In genomic region chr5:4538572-4538971, GRCm38 (mm10) we compare ENCODE assay signal across 13 mouse cellular contexts.
DNase-seq lines count a peak whose midpoint lies in the region; ATAC-seq and TF ChIP-seq lines count a peak whose summit lies in the region.
"Had no signal": no experiment of that assay in that cellular context is flagged by ENCODE, and none has a peak within 500 bp of the region (broad histone marks: within the 10 kb centered on the region; RNA-seq: fewer than 3 reads in every experiment).

No protein-coding gene starts in this region.

- H3K9ac ChIP-seq in forebrain, postnatal 0 days = no peak overlapping the region
- no peak overlapping the region for H3K9ac ChIP-seq in kidney, embryonic 15.5 days
- H3K9ac ChIP-seq: lung, embryonic 15.5 days had no signal

- intact Hi-C loops in left cerebral cortex, postnatal 4 days (cut with DNase I) = no loop called here
- intact Hi-C loops in left cerebral cortex, postnatal 36 days (cut with DNase I) = no loop called here

- H3K36me3 ChIP-seq in forebrain, postnatal 0 days (ENCODE audit: insufficient read depth) = no peaks in the 10 kb centered on the region
- H3K36me3 ChIP-seq in kidney, embryonic 15.5 days = no peaks in the 10 kb centered on the region
- H3K36me3 ChIP-seq: lung, embryonic 15.5 days had no signal

- peak; percentile 38 to 43 for DNase-seq in cerebellum, postnatal 14 days
- DNase-seq in cerebellum, adult 11-12 months = no peak
- DNase-seq in left cerebral cortex, postnatal 4 days = peak; percentile 27
- DNase-seq in left cerebral cortex, postnatal 36 days (ENCODE audit: low spot score in 2 of 2) = no peak
- DNase-seq in adrenal gland, adult 8-10 months = peak; percentile 24
- peak; percentile 51 for DNase-seq in forebrain, postnatal 0 days
- no peak for DNase-seq in kidney, postnatal 25 days
- DNase-seq: heart, adult 2 months; heart, postnatal 14 days; kidney, adult 11 months; thymus, postnatal 4 days had no signal

- no peak overlapping the region for H3K4me2 ChIP-seq in forebrain, postnatal 0 days (ENCODE audit: low read depth)
- H3K4me2 ChIP-seq in kidney, embryonic 15.5 days = no peak overlapping the region
- H3K4me2 ChIP-seq: lung, embryonic 15.5 days had no signal

- 0 out of 2 replicates have a peak, but pooled peaks cover 3% of the 10 kb centered on the region for H3K4me1 ChIP-seq in forebrain, postnatal 0 days (ENCODE audit: insufficient read depth)
- peaks cover 11% of the 10 kb centered on the region; the same call in 1 of the 2 replicates for H3K4me1 ChIP-seq in kidney, embryonic 15.5 days

- no peaks in the 10 kb centered on the region for H3K27me3 ChIP-seq in forebrain, postnatal 0 days (ENCODE audit: insufficient read depth, low read length)
- H3K27me3 ChIP-seq in kidney, embryonic 15.5 days = no peaks in the 10 kb centered on the region
- H3K27me3 ChIP-seq: lung, embryonic 15.5 days had no signal

- no peak overlapping the region for H3K27ac ChIP-seq in forebrain, postnatal 0 days (ENCODE audit: low read depth, low read length)
- no peak overlapping the region for H3K27ac ChIP-seq in kidney, embryonic 15.5 days
- H3K27ac ChIP-seq: heart, adult 2 months; lung, embryonic 15.5 days had no signal

- ATAC-seq in forebrain, postnatal 0 days = peak; percentile 86
- ATAC-seq in kidney, embryonic 15.5 days (replicated peaks; ENCODE audit: low FRiP score) = no peak

- no peak overlapping the region for H3K4me3 ChIP-seq in forebrain, postnatal 0 days (ENCODE audit: low read depth, low read length)
- no peak overlapping the region for H3K4me3 ChIP-seq in kidney, embryonic 15.5 days (replicated peaks)
- H3K4me3 ChIP-seq: heart, adult 2 months; lung, embryonic 15.5 days had no signal

- 27% methylated on average over 6 of the region's 6 CpGs for WGBS in forebrain, postnatal 0 days
- 79% methylated on average over 6 of the region's 6 CpGs for WGBS in kidney, embryonic 15.5 days

- no peaks in the 10 kb centered on the region for H3K9me3 ChIP-seq in forebrain, postnatal 0 days (ENCODE audit: low read length)
- H3K9me3 ChIP-seq in kidney, embryonic 15.5 days (replicated peaks) = no peaks in the 10 kb centered on the region
- H3K9me3 ChIP-seq: lung, embryonic 15.5 days had no signal

- TF ChIP-seq CTCF in forebrain, postnatal 0 days (IDR thresholded peaks at IDR 0.05; ENCODE audit: low read depth) = no peak

Comparison
In these comparisons a context has a peak if more than half of its experiments do, and no peak if none do; other contexts are left out.
1. DNase-seq: peak in cerebellum, postnatal 14 days (2 of 2), left cerebral cortex, postnatal 4 days (single experiment), adrenal gland, adult 8-10 months (single experiment) and forebrain, postnatal 0 days (single experiment); none in cerebellum, adult 11-12 months (single experiment), left cerebral cortex, postnatal 36 days (0 of 2) and kidney, postnatal 25 days (0 of 2).